Mouse (Mus musculus): ENCODE results near the gene Pitpnm3. TPM values are rescaled to one million over a fixed set of nuclear protein-coding genes. Genes with fewer than 3 reads are reported as not detected.
A peak's percentile ranks its signal among the peaks of the same experiment; 100 is the strongest.

Gene Pitpnm3
- polyA plus RNA-seq, 1 experiment from 2014 or later, result 0.35 TPM

GRCm38 (mm10) chr11:72130472-72130871, 5.1 kb downstream of the Pitpnm3 start:
- peaks cover 26% of the 10 kb centered on the region for H3K4me1 ChIP-seq (ENCODE audit: control insufficient read depth, insufficient read depth, low read length)
- 73% methylated on average over 3 of the region's 3 CpGs for WGBS
- peaks cover 15% of the 10 kb centered on the region; the same call in 1 of the 2 replicates for H3K27me3 ChIP-seq (replicated peaks; ENCODE audit: control insufficient read depth, insufficient read depth, low read length)
- H3K4me3 ChIP-seq (ENCODE audit: low read length), result no peak overlapping the region
- ATAC-seq, result no peak
- H3K9ac ChIP-seq (ENCODE audit: low read depth, low read length), result no peak overlapping the region
- no peak overlapping the region for H3K27ac ChIP-seq (ENCODE audit: low read length)
- no peaks in the 10 kb centered on the region for H3K9me3 ChIP-seq (ENCODE audit: control insufficient read depth, low read length)
- H3K36me3 ChIP-seq (ENCODE audit: control insufficient read depth, insufficient read depth, low read length), result no peaks in the 10 kb centered on the region
- no peak overlapping the region for H3K4me2 ChIP-seq (ENCODE audit: low read depth, low read length)

- peaks cover 24% of the 10 kb centered on the region for H3K4me1 ChIP-seq (ENCODE audit: control insufficient read depth, insufficient read depth, low read length)
- no peaks in the 10 kb centered on the region for H3K9me3 ChIP-seq (ENCODE audit: control insufficient read depth, low read length)
- WGBS, result 13% methylated on average over 11 of the region's 11 CpGs
- peak; percentile 67 for ATAC-seq
- H3K4me3 ChIP-seq (ENCODE audit: low read length), result no peak overlapping the region
- H3K27me3 ChIP-seq (replicated peaks; ENCODE audit: control insufficient read depth, insufficient read depth, low read length), result peaks cover 10% of the 10 kb centered on the region; the same call in 1 of the 2 replicates
- H3K36me3 ChIP-seq (ENCODE audit: control insufficient read depth, insufficient read depth, low read length), result no peaks in the 10 kb centered on the region
- no peak overlapping the region for H3K4me2 ChIP-seq (ENCODE audit: low read depth, low read length)
- no peak overlapping the region for H3K9ac ChIP-seq (ENCODE audit: low read depth, low read length)
- peak overlapping the region; percentile 34; the same call in 1 of the 2 replicates for H3K27ac ChIP-seq (ENCODE audit: low read length)
These were observed 5.6 kb downstream of the Pitpnm3 start for GRCm38 (mm10) chr11:72130021-72130420.

GRCm38 (mm10) chr11:72129032-72129894, 6.3 kb downstream of the Pitpnm3 start:
- peaks cover 23% of the 10 kb centered on the region for H3K4me1 ChIP-seq (ENCODE audit: control insufficient read depth, insufficient read depth, low read length)
- H3K27ac ChIP-seq (ENCODE audit: low read length), result peak overlapping the region; percentile 34; the same call in 1 of the 2 replicates
- no peak overlapping the region for H3K9ac ChIP-seq (ENCODE audit: low read depth, low read length)
- H3K36me3 ChIP-seq (ENCODE audit: control insufficient read depth, insufficient read depth, low read length), result no peaks in the 10 kb centered on the region
- ATAC-seq, result no peak
- H3K4me3 ChIP-seq (ENCODE audit: low read length), result no peak overlapping the region
- H3K9me3 ChIP-seq (ENCODE audit: control insufficient read depth, low read length), result no peaks in the 10 kb centered on the region
- 61% methylated on average over 8 of the region's 8 CpGs for WGBS
- H3K27me3 ChIP-seq (replicated peaks; ENCODE audit: control insufficient read depth, insufficient read depth, low read length), result peaks cover 4% of the 10 kb centered on the region; the same call in 1 of the 2 replicates
- H3K4me2 ChIP-seq (ENCODE audit: low read depth, low read length), result no peak overlapping the region

GRCm38 (mm10) chr11:72127450-72128189, 8.0 kb downstream of the Pitpnm3 start:
- no peaks in the 10 kb centered on the region for H3K9me3 ChIP-seq (ENCODE audit: control insufficient read depth, low read length)
- H3K4me3 ChIP-seq (ENCODE audit: low read length), result no peak overlapping the region
- no peak overlapping the region for H3K4me2 ChIP-seq (ENCODE audit: low read depth, low read length)
- no peaks in the 10 kb centered on the region for H3K36me3 ChIP-seq (ENCODE audit: control insufficient read depth, insufficient read depth, low read length)
- peaks cover 21% of the 10 kb centered on the region for H3K4me1 ChIP-seq (ENCODE audit: control insufficient read depth, insufficient read depth, low read length)
- ATAC-seq, result no peak
- H3K9ac ChIP-seq (ENCODE audit: low read depth, low read length), result no peak overlapping the region
- WGBS, result 85% methylated on average over 5 of the region's 5 CpGs
- H3K27ac ChIP-seq (ENCODE audit: low read length), result no peak overlapping the region
- no peaks in the 10 kb centered on the region for H3K27me3 ChIP-seq (replicated peaks; ENCODE audit: control insufficient read depth, insufficient read depth, low read length)

- H3K4me1 ChIP-seq (ENCODE audit: control insufficient read depth, insufficient read depth, low read length), result 0 out of 2 replicates have a peak, but pooled peaks cover 6% of the 10 kb centered on the region
- no peaks in the 10 kb centered on the region for H3K9me3 ChIP-seq (ENCODE audit: control insufficient read depth, low read length)
- no peak overlapping the region for H3K4me3 ChIP-seq (ENCODE audit: low read length)
- no peaks in the 10 kb centered on the region for H3K36me3 ChIP-seq (ENCODE audit: control insufficient read depth, insufficient read depth, low read length)
- H3K27me3 ChIP-seq (replicated peaks; ENCODE audit: control insufficient read depth, insufficient read depth, low read length), result no peaks in the 10 kb centered on the region
- no peak overlapping the region for H3K27ac ChIP-seq (ENCODE audit: low read length)
- no peak overlapping the region for H3K9ac ChIP-seq (ENCODE audit: low read depth, low read length)
- WGBS, result 72% methylated on average over 3 of the region's 3 CpGs
- ATAC-seq, result no peak
- H3K4me2 ChIP-seq (ENCODE audit: low read depth, low read length), result no peak overlapping the region
These were observed 9.8 kb downstream of the Pitpnm3 start for GRCm38 (mm10) chr11:72125781-72126180.

GRCm38 (mm10) chr11:72123531-72123930, 12.0 kb downstream of the Pitpnm3 start:
- no peaks in the 10 kb centered on the region for H3K4me1 ChIP-seq (ENCODE audit: control insufficient read depth, insufficient read depth, low read length)
- 76% methylated on average over 4 of the region's 4 CpGs for WGBS
- H3K4me3 ChIP-seq (ENCODE audit: low read length), result no peak overlapping the region
- H3K36me3 ChIP-seq (ENCODE audit: control insufficient read depth, insufficient read depth, low read length), result no peaks in the 10 kb centered on the region
- ATAC-seq, result no peak
- no peak overlapping the region for H3K27ac ChIP-seq (ENCODE audit: low read length)
- no peak overlapping the region for H3K9ac ChIP-seq (ENCODE audit: low read depth, low read length)
- no peaks in the 10 kb centered on the region for H3K27me3 ChIP-seq (replicated peaks; ENCODE audit: control insufficient read depth, insufficient read depth, low read length)
- no peak overlapping the region for H3K4me2 ChIP-seq (ENCODE audit: low read depth, low read length)
- no peaks in the 10 kb centered on the region for H3K9me3 ChIP-seq (ENCODE audit: control insufficient read depth, low read length)

- Histone ChIP-seq H3K4me2 (ENCODE audit: low read depth, low read length) (no peak overlapping the region), H3K36me3 (ENCODE audit: control insufficient read depth, insufficient read depth, low read length) (no peaks in the 10 kb centered on the region), H3K9me3 (ENCODE audit: control insufficient read depth, low read length) (no peaks in the 10 kb centered on the region), H3K9ac (ENCODE audit: low read depth, low read length) (no peak overlapping the region), H3K27me3 (replicated peaks; ENCODE audit: control insufficient read depth, insufficient read depth, low read length) (no peaks in the 10 kb centered on the region), H3K4me1 (ENCODE audit: control insufficient read depth, insufficient read depth, low read length) (no peaks in the 10 kb centered on the region), H3K27ac (ENCODE audit: low read length) (no peak overlapping the region), H3K4me3 (ENCODE audit: low read length) (no peak overlapping the region)
- 88% methylated on average over 6 of the region's 6 CpGs for WGBS
- ATAC-seq, result no peak
These were observed 15.2 kb downstream of the Pitpnm3 start for GRCm38 (mm10) chr11:72120354-72120753.

- Histone ChIP-seq H3K4me3 (ENCODE audit: low read length) (no peak overlapping the region), H3K9me3 (ENCODE audit: control insufficient read depth, low read length) (no peaks in the 10 kb centered on the region), H3K27ac (ENCODE audit: low read length) (no peak overlapping the region), H3K27me3 (replicated peaks; ENCODE audit: control insufficient read depth, insufficient read depth, low read length) (no peaks in the 10 kb centered on the region), H3K9ac (ENCODE audit: low read depth, low read length) (no peak overlapping the region), H3K4me2 (ENCODE audit: low read depth, low read length) (no peak overlapping the region), H3K36me3 (ENCODE audit: control insufficient read depth, insufficient read depth, low read length) (no peaks in the 10 kb centered on the region), H3K4me1 (ENCODE audit: control insufficient read depth, insufficient read depth, low read length) (no peaks in the 10 kb centered on the region)
- 87% methylated on average over 3 of the region's 3 CpGs for WGBS
- no peak for ATAC-seq
These were observed 16.9 kb downstream of the Pitpnm3 start for GRCm38 (mm10) chr11:72118630-72119029.

GRCm38 (mm10) chr11:72113296-72113695, 22.3 kb downstream of the Pitpnm3 start:
- ATAC-seq, result no peak
- no peak overlapping the region for H3K4me2 ChIP-seq (ENCODE audit: low read depth, low read length)
- no peaks in the 10 kb centered on the region for H3K36me3 ChIP-seq (ENCODE audit: control insufficient read depth, insufficient read depth, low read length)
- WGBS, result 45% methylated on average over 4 of the region's 4 CpGs
- no peak overlapping the region for H3K27ac ChIP-seq (ENCODE audit: low read length)
- H3K9ac ChIP-seq (ENCODE audit: low read depth, low read length), result no peak overlapping the region
- H3K4me3 ChIP-seq (ENCODE audit: low read length), result no peak overlapping the region
- H3K27me3 ChIP-seq (replicated peaks; ENCODE audit: control insufficient read depth, insufficient read depth, low read length), result no peaks in the 10 kb centered on the region
- H3K4me1 ChIP-seq (ENCODE audit: control insufficient read depth, insufficient read depth, low read length), result no peaks in the 10 kb centered on the region
- no peaks in the 10 kb centered on the region for H3K9me3 ChIP-seq (ENCODE audit: control insufficient read depth, low read length)
